Mouse (Mus musculus): ENCODE data around the gene Best1.

DNA sequence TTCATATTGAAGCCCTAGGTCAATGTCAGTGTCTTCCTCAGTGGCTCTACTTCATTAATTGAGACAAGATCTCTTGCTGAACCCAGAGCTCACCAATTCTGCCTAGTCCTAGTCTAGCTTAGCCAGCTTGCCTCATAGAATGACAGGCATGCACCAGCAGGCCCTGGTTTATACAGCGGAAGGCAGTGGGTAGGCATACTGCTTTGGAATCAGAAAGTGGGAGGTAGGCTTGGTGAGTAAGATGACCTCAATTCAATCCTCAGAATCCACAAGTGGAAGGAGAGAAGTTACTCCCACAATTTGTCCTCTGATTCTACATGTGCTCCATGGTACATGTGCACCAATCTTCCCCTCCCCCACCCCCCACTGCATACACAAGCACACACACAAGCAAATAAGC lies 2.3 kb upstream of the Best1 start:
- no peak for TF ChIP-seq GATA1 (IDR thresholded peaks at IDR 0.05; ENCODE audit: low read length)
- TF ChIP-seq TAL1 (IDR thresholded peaks at IDR 0.05; ENCODE audit: low read length) = no peak
